Mouse (Mus musculus) MEL (cell line): ENCODE measurements at regions not wholly inside any gene's neighbourhood (a gene's known extent, or its start where the extent isn't known, plus 50 kb on each side); places are given as distances from the start of the nearest gene placed in this dataset.

Experiments used
- DNase-seq: peaks from one replicate; pipeline ENCODE4 v3.0.0; 2011; ENCODE audit warnings: low read depth, low spot score
- H3K27ac ChIP-seq: 2 replicates; pipeline ENCODE4 v1.5.1; 2012; ENCODE audit warnings: low read depth, mild to moderate bottlenecking, control low read depth, low read length, moderate library complexity; ENCODE audit not compliant: control insufficient read depth
- H3K27me3 ChIP-seq, 2 experiments: fragments of 150-350 bp in 1 of 2; sonication (generic) in 1 of 2; 2 replicates each; pipeline ENCODE4 v1.6.1; 2012; ENCODE audit warnings: low read length in 2 of 2, mild to moderate bottlenecking in 2 of 2, improper control_type of control experiment in 1 of 2, moderate library complexity in 1 of 2; ENCODE audit not compliant: insufficient read depth in 2 of 2, control insufficient read depth in 1 of 2
- H3K36me3 ChIP-seq, 2 experiments: 2 replicates each; pipeline ENCODE4 v1.6.1; 2012 to 2014; ENCODE audit warnings: low read length in 2 of 2, improper control_type of control experiment in 1 of 2, inconsistent platforms in 1 of 2, mild to moderate bottlenecking in 1 of 2; ENCODE audit not compliant: insufficient read depth in 2 of 2, control insufficient read depth in 1 of 2
- H3K4me1 ChIP-seq, 2 experiments: fragments of 150-350 bp in 1 of 2; sonication (generic) in 1 of 2; 2 replicates each; pipeline ENCODE4 v1.6.1; 2012; ENCODE audit warnings: low read length in 2 of 2, improper control_type of control experiment in 1 of 2, mild to moderate bottlenecking in 1 of 2; ENCODE audit not compliant: insufficient read depth in 2 of 2, control insufficient read depth in 1 of 2
- H3K4me3 ChIP-seq, 2 experiments: fragments of 150-350 bp in 1 of 2; sonication (generic) in 1 of 2; 2 replicates each; pipeline ENCODE4 v1.5.1; 2012; ENCODE audit warnings: low read depth in 2 of 2, low read length in 2 of 2, mild to moderate bottlenecking in 2 of 2, moderate library complexity in 2 of 2, control low read depth in 1 of 2, improper control_type of control experiment in 1 of 2; ENCODE audit not compliant: control insufficient read depth in 1 of 2, insufficient read depth in 1 of 2
- H3K79me2 ChIP-seq: 2 replicates; pipeline ENCODE4 v1.6.1; 2012; ENCODE audit warnings: mild to moderate bottlenecking, low read length, moderate library complexity; ENCODE audit not compliant: control insufficient read depth, poor library complexity, insufficient read depth
- H3K9ac ChIP-seq: 2 replicates; pipeline ENCODE4 v1.6.1; 2012; ENCODE audit warnings: low read depth, mild to moderate bottlenecking, control low read depth, low read length, moderate library complexity; ENCODE audit not compliant: control insufficient read depth, poor library complexity, severe bottlenecking
- H3K9me3 ChIP-seq: fragments of 150-350 bp; sonication (generic); replicated peaks from 2 replicates; pipeline ENCODE4 v1.6.1; 2012; ENCODE audit warnings: mild to moderate bottlenecking, low read length, improper control_type of control experiment, moderate library complexity; ENCODE audit not compliant: insufficient read depth
- E2F4 ChIP-seq: IDR thresholded peaks from 2 replicates; pipeline ENCODE4 v1.6.1; 2011; ENCODE audit warnings: low read depth, low read length, improper control_type of control experiment, borderline replicate concordance
- ELF1 ChIP-seq: IDR thresholded peaks from 2 replicates; pipeline ENCODE4 v1.6.1; 2014; ENCODE audit warnings: low read depth, mild to moderate bottlenecking, inconsistent platforms, low read length, improper control_type of control experiment, moderate library complexity
- ETS1 ChIP-seq: IDR thresholded peaks from 2 replicates; pipeline ENCODE4 v1.6.1; 2012; ENCODE audit warnings: low read depth, mild to moderate bottlenecking, inconsistent platforms, low read length, improper control_type of control experiment, moderate library complexity
- GABPA ChIP-seq: IDR thresholded peaks from 2 replicates; pipeline ENCODE4 v1.6.1; 2012; ENCODE audit warnings: low read depth, mild to moderate bottlenecking, inconsistent platforms, low read length, improper control_type of control experiment, moderate library complexity
- HCFC1 ChIP-seq: IDR thresholded peaks from 2 replicates; pipeline ENCODE4 v1.6.1; 2012; ENCODE audit warnings: low read depth, mild to moderate bottlenecking, inconsistent platforms, low read length, improper control_type of control experiment, moderate library complexity
- JUND ChIP-seq: IDR thresholded peaks from 2 replicates; pipeline ENCODE4 v1.6.1; 2011; ENCODE audit warnings: low read depth, mild to moderate bottlenecking, improper control_type of control experiment, low read length
- KAT2A ChIP-seq: conservative IDR thresholded peaks from 2 replicates; pipeline ENCODE4 v1.6.1; 2012; ENCODE audit warnings: low read depth, low read length, improper control_type of control experiment, inconsistent platforms
- MAFK ChIP-seq: IDR thresholded peaks from 2 replicates; pipeline ENCODE4 v1.6.1; 2011; ENCODE audit warnings: low read depth, mild to moderate bottlenecking, low read length, improper control_type of control experiment, borderline replicate concordance
- MAX ChIP-seq: IDR thresholded peaks from 2 replicates; pipeline ENCODE4 v1.6.1; 2011; ENCODE audit warnings: low read length, improper control_type of control experiment
- MEF2A ChIP-seq: IDR thresholded peaks from 2 replicates; pipeline ENCODE4 v1.6.1; 2014; ENCODE audit warnings: low read depth, mild to moderate bottlenecking, inconsistent platforms, low read length, improper control_type of control experiment; ENCODE audit not compliant: poor library complexity, insufficient replicate concordance, severe bottlenecking; ENCODE audit errors: extremely low read depth
- MYB ChIP-seq: IDR thresholded peaks from 2 replicates; pipeline ENCODE4 v1.6.1; 2011; ENCODE audit warnings: mild to moderate bottlenecking, low read depth, low read length, improper control_type of control experiment
- MYC ChIP-seq: IDR thresholded peaks from 2 replicates; pipeline ENCODE4 v1.6.1; 2011; ENCODE audit warnings: low read depth, mild to moderate bottlenecking, low read length, improper control_type of control experiment, moderate library complexity
- NELFE ChIP-seq: IDR thresholded peaks from 2 replicates; pipeline ENCODE4 v1.6.1; 2011; ENCODE audit warnings: low read depth, low read length, improper control_type of control experiment
- NRF1 ChIP-seq: IDR thresholded peaks from 2 replicates; pipeline ENCODE4 v1.6.1; 2014; ENCODE audit warnings: low read depth, mild to moderate bottlenecking, inconsistent platforms, low read length, improper control_type of control experiment, moderate library complexity; ENCODE audit not compliant: poor library complexity, insufficient read depth, severe bottlenecking
- POLR2A ChIP-seq, 2 experiments: IDR thresholded peaks; 2 replicates each; pipeline ENCODE4 v1.6.1; 2011 to 2012; ENCODE audit warnings: low read length in 2 of 2, mild to moderate bottlenecking in 2 of 2, control low read depth in 1 of 2, improper control_type of control experiment in 1 of 2, low read depth in 1 of 2, moderate library complexity in 1 of 2; ENCODE audit not compliant: control insufficient read depth in 1 of 2, insufficient read depth in 1 of 2, poor library complexity in 1 of 2
- POLR2AphosphoS5 ChIP-seq: IDR thresholded peaks from 2 replicates; pipeline ENCODE4 v1.6.1; 2012; ENCODE audit warnings: low read depth, borderline replicate concordance, mild to moderate bottlenecking, inconsistent platforms, low read length, moderate library complexity, mixed read lengths
- RCOR1 ChIP-seq: IDR thresholded peaks from 2 replicates; pipeline ENCODE4 v1.6.1; 2012; ENCODE audit warnings: low read depth, mild to moderate bottlenecking, inconsistent platforms, low read length, improper control_type of control experiment
- SIN3A ChIP-seq: IDR thresholded peaks from 2 replicates; pipeline ENCODE4 v1.6.1; 2012; ENCODE audit warnings: low read length, improper control_type of control experiment, inconsistent platforms
- TAL1 ChIP-seq: IDR thresholded peaks from 2 replicates; pipeline ENCODE4 v1.6.1; 2012; ENCODE audit warnings: mild to moderate bottlenecking, inconsistent platforms, low read length, moderate library complexity, mixed read lengths
- TCF12 ChIP-seq: IDR thresholded peaks from 2 replicates; pipeline ENCODE4 v1.6.1; 2014; ENCODE audit warnings: low read depth, mild to moderate bottlenecking, inconsistent platforms, low read length, improper control_type of control experiment, moderate library complexity
- USF2 ChIP-seq, 2 experiments: IDR thresholded peaks; 2 replicates each; pipeline ENCODE4 v1.6.1; 2011 to 2012; ENCODE audit warnings: improper control_type of control experiment in 2 of 2, low read length in 2 of 2, borderline replicate concordance in 1 of 2, inconsistent platforms in 1 of 2, low read depth in 1 of 2, mild to moderate bottlenecking in 1 of 2; ENCODE audit not compliant: insufficient read depth in 1 of 2
- ZMIZ1 ChIP-seq: IDR thresholded peaks from 2 replicates; pipeline ENCODE4 v1.6.1; 2012; ENCODE audit warnings: low read depth, mild to moderate bottlenecking, inconsistent platforms, low read length, improper control_type of control experiment, moderate library complexity
- ZNF384 ChIP-seq: IDR thresholded peaks from 2 replicates; pipeline ENCODE4 v1.6.1; 2012; ENCODE audit warnings: low read depth, mild to moderate bottlenecking, inconsistent platforms, low read length, improper control_type of control experiment

DNA sequence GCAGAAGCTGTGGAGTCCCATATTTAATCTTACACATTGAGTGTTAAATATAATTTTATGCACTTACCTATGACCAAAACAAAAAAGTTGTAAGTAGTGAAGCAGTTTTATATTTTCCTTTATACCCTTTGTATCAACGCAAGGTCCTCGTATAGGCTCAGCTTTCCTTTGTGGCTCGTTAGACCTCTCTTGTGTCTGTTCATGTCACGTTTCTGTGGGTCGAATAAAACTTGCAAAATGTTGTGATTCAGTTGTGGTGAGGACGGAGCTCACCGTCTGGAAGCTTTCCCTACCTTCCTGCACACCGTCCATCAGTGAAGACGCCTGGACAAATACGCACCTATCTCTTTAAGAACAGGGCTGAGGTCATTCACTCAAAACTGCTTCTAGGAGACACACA, 64.9 kb upstream of the Cpsf6 start:
- H3K79me2 ChIP-seq = no peaks in the 10 kb centered on the region
- H3K27ac ChIP-seq = no peak overlapping the region
- H3K4me3 ChIP-seq = no peak overlapping the region
- H3K9ac ChIP-seq = no peak overlapping the region
- no peak for DNase-seq
- no peak for TF ChIP-seq ZNF384
- TF ChIP-seq ETS1 = no peak
- no peak for TF ChIP-seq JUND
- no peak for TF ChIP-seq TAL1
- TF ChIP-seq MYC = no peak
- no peak for TF ChIP-seq TCF12
- no peak for TF ChIP-seq ZMIZ1
- no peak for TF ChIP-seq MYB
- no peak for TF ChIP-seq POLR2AphosphoS5
- no peak for TF ChIP-seq E2F4
- no peak for TF ChIP-seq HCFC1
- no peak for TF ChIP-seq NRF1
- TF ChIP-seq USF2 (IDR thresholded peaks at IDR 0.05; ENCODE audit: borderline replicate concordance in 1 of 2, insufficient read depth in 1 of 2, low read depth in 1 of 2, low read length in 2 of 2) = no peak
- TF ChIP-seq POLR2A (IDR thresholded peaks at IDR 0.05; ENCODE audit: control insufficient read depth in 1 of 2, insufficient read depth in 1 of 2, low read depth in 1 of 2, low read length in 2 of 2, poor library complexity in 1 of 2) = no peak
- H3K36me3 ChIP-seq = no peaks in the 10 kb centered on the region
- no peaks in the 10 kb centered on the region for H3K4me1 ChIP-seq
- no peaks in the 10 kb centered on the region for H3K9me3 ChIP-seq
- no peaks in the 10 kb centered on the region for H3K27me3 ChIP-seq

DNA sequence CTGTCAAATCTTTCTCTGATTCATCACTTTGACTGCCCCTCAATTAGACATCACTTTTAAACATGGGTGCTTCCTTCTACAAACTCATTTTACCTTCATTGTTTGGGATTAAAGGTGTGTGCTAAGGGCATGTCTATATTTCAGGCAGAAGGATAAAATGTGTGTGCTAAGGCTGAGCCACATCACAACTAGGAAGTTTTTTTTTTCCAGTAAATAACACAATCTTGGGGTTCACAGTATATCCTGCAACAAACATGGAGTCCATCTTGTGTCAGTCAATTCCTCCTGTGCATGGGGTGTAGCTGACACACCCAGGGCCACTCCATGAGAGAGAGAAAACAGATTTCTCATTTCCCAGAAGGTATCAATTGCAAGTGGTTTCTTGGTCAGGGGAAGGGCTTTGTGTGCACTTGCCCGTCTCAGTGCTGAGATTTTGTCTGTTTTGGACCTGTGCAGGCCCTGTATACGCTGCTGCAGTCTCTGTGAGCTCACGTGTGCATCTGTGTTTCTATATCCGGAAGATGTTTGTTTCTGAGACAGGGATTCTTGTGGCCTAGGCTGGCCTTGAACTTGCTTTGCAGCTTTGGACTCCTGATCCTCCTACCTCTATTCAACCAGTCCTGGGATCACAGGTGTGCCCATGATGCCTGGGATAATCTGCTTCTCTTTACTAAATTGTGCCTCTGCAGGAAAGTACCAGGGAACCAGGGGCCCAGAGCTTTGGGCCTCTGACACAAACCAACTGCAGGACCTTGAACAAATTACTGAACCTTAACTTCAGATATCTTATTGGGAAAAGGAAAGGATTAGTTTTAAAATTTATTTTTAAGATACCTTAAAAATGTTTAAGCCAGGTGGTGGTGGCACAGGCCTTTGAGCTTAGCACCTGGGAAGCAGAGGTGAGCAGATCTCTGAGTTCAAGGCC, 63.9 kb upstream of the Cpsf6 start:
- Histone ChIP-seq H3K27me3 (no peaks in the 10 kb centered on the region), H3K36me3 (no peaks in the 10 kb centered on the region), H3K79me2 (no peaks in the 10 kb centered on the region), H3K9ac (no peak overlapping the region), H3K4me3 (no peak overlapping the region), H3K27ac (no peak overlapping the region), H3K4me1 (no peaks in the 10 kb centered on the region), H3K9me3 (no peaks in the 10 kb centered on the region)
- no peak for TF ChIP-seq JUND
- TF ChIP-seq ELF1 = no peak
- no peak for TF ChIP-seq MAFK
- no peak for TF ChIP-seq NELFE
- no peak for TF ChIP-seq ZMIZ1
- no peak for TF ChIP-seq POLR2A (IDR thresholded peaks at IDR 0.05; ENCODE audit: control insufficient read depth in 1 of 2, insufficient read depth in 1 of 2, low read depth in 1 of 2, low read length in 2 of 2, poor library complexity in 1 of 2)
- TF ChIP-seq RCOR1 = no peak
- no peak for TF ChIP-seq SIN3A
- TF ChIP-seq MEF2A = no peak
- no peak for TF ChIP-seq MAX
- no peak for TF ChIP-seq KAT2A
- no peak for TF ChIP-seq MYB
- TF ChIP-seq GABPA = no peak
- DNase-seq = no peak
